Mouse (Mus musculus): Measurements from ENCODE around the gene Chrna3.

The Chrna3 gene

DNA sequence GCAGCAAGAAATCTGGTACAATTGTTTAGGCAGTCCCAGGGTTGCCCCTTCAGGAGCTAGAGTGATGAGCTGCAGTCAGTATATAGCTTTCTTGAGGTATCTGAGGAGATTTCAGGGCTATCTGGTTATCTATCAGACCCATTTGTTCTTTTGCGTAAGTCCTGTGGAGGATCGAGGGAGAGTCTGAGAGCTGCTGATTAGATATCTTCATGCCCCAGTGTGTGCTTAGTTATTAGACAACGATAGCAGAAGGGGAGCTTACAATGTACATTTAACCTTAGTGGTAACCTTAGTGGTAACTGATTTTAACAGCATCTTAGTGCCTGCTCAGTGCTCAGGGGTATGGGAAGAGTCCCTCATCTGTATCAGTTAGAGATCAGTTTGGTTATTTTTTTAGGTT is 30.7 kb downstream of the Chrna3 start:
- no peak for DNase-seq (ENCODE audit: low read depth, low spot score)

DNA sequence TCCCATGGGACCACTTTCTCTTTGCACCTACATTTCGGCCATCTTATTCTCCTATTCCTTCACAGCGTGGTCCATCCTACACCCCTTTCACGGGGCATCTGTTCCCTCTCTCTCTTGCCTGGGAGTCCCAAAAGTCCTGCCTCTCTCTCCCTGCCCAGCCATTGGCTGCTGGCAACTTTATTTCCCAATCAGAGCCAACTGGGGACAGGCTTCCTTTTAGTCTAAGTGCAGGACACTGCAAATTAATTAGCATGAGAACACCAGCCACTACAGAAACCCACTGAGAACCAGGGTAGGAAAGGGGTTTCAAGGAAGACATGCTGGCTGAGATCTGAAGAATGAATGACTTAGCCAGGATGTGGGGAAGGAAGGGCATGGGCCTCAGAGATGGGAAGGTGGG is 32.0 kb downstream of the Chrna3 start:
- DNase-seq (ENCODE audit: low read depth, low spot score), result no peak

DNA sequence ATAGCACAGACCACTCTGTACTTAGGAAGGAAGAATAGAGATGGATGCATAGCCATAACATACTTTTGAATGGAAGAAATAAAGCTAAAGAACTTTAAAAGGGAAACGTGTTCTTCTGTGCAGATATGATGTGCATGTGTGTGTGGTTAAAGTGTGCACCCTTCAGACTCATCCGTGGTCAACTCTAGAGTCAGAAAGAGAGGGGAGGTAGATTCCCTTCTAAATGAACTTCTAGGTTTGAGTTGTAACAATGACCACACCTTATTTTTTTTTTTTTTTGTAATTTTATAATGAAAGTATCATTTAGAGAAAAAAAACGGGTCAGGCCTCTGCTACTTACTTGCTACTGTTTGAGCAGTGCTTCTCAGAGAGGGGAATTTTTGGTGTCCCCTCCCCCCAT is 36.0 kb downstream of the Chrna3 start:
- DNase-seq (ENCODE audit: low read depth, low spot score), result no peak

DNA sequence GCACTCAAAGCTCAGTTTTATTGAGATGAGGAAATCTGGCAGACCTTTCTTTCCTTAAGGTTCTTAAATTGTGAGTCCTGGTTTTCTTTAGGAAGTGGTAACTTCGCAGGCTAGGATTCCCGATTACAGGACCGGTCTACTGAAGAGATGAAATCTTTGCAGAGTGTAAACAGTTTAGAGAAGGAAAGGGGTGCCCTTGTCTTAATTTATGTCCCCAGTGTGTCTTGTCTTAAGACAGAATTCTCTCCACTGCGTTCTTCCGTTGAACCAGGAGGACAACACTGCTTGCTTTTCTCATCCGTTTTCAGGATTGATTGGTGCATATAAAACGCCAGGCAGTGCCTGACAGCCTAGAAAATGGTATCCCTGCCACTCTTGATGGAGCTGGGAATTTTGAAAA is 44.0 kb downstream of the Chrna3 start:
- DNase-seq (ENCODE audit: low read depth, low spot score), result no peak

DNA sequence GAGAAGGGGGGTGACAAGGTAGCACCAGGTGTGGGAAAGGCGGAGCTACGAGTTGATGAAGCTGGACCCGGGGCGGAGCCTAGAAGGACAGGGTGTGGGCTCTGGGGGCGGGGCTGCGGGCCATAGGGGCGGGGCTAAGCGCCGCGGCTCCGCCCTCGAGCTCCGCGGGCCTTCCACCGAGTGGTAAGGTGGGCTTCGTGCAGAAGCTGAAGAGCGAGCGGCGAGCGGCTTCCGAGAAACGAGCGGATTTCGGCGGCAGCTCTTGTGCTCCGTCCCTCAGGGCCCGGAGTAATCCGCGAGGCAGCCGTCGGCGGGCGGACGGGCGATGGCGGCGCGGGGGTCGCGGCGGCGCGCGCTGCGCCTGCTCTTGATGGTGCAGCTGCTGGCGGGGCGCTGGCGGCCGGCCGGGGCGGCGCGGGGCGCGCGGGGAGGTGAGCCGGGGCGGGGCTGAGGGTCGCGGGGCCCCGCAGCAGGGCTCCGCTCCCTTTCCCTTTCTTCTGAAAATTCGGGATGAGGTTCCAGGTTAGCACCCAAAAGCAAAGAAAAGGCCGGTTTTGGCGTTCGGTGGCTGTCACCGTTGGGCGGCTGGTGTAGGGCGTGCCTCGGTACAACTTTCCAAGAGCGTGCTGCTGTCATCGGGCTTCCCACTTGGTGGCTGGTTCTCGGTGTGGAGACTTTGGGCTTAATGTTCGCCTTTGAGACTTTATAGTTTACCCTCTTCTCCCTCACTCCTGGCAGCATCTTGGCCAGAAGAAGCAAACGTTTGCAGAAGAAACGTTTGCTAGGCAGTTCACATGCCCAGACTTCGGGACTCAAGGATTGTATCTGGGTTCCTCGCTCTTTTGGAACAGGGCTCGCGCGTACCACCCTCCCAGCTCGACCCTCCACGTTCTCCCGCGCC is 44.8 kb downstream of the Chrna3 start:
- peak; percentile 49 for DNase-seq (ENCODE audit: low read depth, low spot score)

DNA sequence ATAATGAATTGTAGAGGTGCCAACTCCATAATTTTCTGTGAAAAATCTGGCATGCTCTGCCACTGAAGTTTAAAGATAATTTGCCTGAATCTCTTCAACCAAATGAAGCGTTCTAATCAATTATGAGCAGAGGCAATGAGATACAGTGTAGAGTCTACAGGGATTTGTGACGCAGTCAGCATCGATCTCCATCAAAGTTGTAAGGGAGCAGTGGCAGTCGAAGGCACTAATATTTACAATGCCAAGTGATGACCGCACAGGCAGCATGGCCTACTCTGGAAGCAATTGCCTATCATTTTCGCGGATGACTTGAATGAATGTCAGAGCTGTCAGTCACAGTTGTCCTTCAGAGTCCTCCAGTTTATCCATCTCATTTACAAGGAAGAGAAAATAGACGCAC is 45.7 kb downstream of the Chrna3 start, which contains the start of gene Chrna5:
Chrna5 (plus strand) TSS at position 207 of the 400 bp plus-strand sequence.
- DNase-seq (ENCODE audit: low read depth, low spot score), result no peak

DNA sequence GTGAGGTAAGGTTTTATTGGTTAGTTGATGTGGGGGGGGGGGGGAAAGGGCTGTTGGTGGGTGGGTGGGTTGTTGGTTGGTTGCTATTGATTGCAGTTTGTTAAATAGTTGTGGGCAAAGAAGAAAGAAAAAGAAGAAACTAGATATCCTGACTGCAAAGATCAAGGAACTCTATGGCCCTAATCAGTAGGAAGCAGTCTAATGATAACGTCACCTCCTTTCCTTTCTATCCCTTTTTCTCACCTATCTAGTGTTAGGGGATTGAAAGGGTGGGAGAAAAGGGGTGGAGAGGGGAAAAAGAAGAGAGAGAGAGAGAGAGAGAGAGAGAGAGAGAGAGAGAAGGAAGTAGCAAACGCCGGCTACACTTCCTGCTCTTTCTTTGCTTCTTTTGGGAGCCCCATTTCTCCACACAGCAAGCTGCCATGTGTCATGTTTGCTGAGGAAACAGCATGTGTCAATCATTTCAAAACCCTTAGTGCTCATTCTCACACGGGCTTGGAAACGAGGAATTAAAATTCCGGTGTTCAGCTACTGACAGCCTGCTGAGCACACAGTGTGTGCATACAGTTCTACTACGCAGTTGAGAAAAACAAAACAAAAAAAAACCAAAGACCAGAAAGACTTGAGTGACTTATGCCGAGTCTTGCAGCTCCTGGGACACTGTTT is 56.3 kb downstream of the Chrna3 start:
- no peak for DNase-seq (ENCODE audit: low read depth, low spot score)

DNA sequence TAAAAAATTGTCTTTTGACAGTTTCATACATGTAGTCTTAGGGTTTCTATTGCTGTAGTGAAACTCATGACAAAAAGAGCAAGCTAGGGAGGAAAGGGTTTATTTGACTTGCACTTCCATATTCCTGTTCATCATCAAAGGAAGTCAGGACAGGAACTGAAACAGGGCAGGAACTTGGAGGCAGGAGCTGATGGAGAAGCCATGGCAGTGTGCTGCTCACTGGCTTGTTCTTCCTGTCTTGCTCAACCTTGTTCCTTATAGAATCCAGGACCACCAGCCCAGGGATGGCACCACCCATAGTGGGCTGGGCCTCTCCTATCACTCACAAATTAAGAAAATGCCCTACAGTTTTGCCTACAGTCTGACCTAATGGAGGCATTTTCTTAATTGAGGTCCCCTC is 62.7 kb downstream of the Chrna3 start:
- no peak for DNase-seq (ENCODE audit: low read depth, low spot score)

DNA sequence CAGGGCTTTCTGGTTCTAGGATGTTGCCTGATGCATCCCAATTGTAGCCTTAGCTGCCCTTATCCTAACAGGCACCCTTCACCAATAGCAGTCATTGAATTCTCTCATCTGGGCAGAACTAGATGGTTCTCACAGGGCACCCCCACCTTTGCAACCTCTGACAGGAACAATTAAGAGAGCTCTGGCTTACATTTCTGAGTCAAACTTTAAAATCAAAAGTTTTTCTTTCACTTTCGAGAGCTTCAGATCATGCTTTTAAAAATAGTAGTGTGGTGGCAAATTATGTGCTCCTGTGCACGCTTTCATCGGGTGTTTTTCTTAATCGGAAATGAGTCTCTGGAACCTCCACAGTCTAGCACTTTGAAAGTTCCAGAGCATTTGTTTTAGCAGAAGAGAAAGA is 65.3 kb downstream of the Chrna3 start:
- DNase-seq (ENCODE audit: low read depth, low spot score), result no peak

Measured in WW6 (cell line).